Mouse (Mus musculus): Measurements from ENCODE around the gene Tmem150c.

- TF ChIP-seq CTCF (IDR thresholded peaks at IDR 0.05; ENCODE audit: borderline replicate concordance, extremely low read depth, insufficient read depth, insufficient read length) (no peak), POLR2A (IDR thresholded peaks at IDR 0.05; ENCODE audit: borderline replicate concordance, extremely low read depth, insufficient read depth, insufficient read length, poor library complexity, severe bottlenecking) (no peak)
These were observed 92.0 kb downstream of the Tmem150c start for GRCm38 (mm10) chr5:100067579-100067978.

Data from brain, embryonic 14.5 days (tissue).